Mouse (Mus musculus): ENCODE data around the gene Slc2a3.
"Not testable (repeated sequence)": the region's sequence is repeated elsewhere in the genome, so short reads cannot be mapped to it uniquely, and the experiment has no call there.

Gene Slc2a3

DNA sequence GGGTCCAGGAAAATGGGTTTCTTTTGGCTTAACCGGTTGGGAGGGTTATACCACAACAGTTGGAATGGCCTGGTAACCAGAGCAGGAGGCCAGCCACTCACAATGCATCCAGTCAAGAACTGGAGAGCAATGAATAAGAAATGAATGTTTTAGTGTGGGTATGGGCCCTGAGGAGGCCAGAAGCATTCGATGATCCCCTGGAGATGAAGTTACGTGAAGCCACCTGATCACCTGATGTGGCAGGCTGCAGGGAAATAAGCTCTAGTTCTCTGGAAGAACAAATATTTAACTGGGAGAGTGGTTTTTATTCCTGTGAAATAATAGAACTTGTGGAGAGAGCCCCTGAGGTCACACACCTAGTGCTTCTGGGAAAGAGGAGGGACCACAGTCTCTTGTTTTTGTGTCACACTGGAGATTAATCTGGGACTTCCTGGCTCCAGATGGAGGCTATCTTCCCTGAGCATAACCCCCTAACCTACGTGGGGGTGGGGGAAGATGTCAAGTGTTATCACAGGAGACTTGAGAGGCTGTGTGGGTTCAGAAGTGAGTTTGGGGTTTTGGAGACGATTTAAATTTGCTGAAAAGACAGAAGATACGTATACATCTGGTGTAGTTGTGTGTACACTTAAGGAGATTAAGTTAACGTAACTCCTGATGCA lies 86.6 kb downstream of the Slc2a3 start:
- in situ Hi-C loops (cut with MboI, MseI): loop anchor here (5.0 kb wide), 1 partner anchor 48 kb away; no protein-coding TSS in a partner anchor

DNA sequence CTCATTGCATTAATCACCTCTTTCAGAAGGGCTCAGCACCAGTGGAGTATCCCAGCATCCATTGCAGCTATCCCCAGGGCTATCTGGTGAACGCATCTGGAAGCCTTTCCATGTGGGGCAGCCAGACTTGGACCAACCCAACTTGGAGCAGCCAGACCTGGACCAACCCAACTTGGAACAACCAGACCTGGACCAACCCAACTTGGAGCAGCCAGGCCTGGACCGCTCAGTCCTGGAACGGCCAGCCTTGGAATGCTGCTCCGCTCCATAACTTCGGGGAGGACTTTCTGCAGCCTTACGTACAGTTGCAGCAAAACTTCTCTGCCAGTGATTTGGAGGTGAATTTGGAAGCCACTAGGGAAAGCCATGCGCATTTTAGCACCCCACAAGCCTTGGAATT lies 88.3 kb downstream of the Slc2a3 start:
- in situ Hi-C loops (cut with MboI, MseI): not testable (repeated sequence)

DNA sequence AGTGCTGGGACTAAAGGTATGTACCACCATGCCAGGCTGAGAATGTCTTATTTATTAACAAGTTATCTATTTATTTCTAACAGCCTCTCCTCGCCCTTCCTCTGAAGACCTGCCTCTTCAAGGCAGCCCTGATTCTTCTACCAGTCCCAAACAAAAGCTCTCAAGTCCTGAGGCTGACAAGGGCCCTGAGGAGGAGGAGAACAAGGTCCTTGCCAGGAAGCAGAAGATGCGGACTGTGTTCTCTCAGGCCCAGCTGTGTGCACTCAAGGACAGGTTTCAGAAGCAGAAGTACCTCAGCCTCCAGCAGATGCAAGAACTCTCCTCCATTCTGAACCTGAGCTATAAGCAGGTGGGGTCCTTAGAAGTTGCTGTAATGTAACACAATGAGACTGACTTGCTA lies 90.0 kb downstream of the Slc2a3 start:
- in situ Hi-C loops (cut with MboI, MseI): no loop called here

DNA sequence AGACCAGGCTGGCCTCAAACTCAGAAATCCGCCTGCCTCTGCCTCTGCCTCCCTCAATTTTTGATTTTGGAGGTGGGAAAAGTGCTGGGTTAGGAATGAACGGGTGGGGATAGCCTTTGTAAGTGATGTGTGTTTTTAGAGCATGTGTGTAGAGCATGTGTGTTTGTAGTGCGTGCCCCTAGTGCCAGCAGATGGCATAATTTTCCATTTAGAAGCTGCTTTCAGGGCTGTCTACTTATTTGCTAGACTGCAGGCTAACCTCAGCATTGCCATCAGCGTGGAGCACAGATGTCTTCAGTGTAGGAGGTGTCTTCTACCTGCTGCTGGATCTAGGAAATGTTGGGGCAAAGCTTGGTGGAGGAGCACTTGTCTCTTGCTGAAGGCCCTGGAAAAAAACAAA lies 92.6 kb downstream of the Slc2a3 start:
- in situ Hi-C loops (cut with MboI, MseI): no loop called here

DNA sequence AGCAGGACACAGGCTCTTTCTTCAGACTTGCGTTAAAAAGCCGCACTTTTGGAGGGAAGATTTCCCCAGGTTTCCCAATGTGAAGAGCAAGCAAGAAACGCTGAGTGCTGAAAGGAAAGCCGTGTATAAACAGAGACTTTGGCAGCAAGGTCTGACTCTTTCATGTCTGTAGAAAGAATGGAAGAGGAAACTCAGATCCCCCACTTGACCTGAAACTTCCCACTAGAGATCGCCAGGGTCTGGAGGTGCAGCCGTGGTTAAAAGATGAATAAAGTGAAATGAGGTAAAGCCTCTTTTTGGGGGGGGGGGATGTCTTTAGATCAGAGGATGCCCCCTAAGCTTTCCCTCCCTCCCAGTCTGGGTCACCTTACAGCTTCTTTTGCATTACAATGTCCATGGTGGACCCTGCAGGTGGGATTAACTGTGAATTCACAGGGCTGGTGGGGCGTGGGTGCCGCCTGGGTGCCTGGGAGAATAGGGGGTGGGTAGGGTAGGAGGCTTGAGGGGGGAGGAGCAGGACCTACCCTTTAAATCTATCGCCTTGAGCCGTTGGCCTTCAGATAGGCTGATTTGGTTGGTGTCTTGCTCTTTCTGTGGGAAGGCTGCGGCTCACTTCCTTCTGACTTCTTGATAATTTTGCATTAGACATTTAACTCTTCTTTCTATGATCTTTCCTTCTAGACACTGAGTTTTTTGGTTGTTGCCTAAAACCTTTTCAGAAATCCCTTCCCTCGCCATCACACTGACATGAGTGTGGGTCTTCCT lies 94.2 kb downstream of the Slc2a3 start, which contains the start of gene Nanog:
Gene Nanog, plus strand, starts transcription at position 454 of the 765 bp plus-strand sequence.
- in situ Hi-C loops (cut with MboI, MseI): no loop called here

DNA sequence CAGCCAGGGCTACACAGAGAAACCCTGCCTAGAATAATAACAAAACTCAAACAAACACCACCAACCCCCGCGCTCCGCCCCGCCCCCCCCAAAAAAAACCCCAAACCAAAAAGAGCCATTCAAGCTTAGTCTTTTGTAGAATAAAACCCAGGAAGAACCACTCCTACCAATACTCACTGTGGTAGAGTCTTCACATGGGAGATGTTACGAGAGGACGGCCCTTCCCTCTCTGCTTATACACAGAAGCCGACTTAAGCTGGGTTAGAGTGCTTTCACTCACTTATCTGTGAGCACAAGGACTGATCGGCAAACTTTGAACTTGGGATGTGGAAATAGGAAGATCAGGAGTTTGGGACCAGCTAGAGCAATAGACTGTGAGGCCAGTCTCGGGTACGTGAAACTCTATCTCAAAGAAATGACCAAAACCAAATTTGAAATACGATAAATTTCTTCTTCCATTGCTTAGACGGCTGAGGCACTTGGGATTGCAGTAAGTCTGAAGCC lies 95.1 kb downstream of the Slc2a3 start:
- in situ Hi-C loops (cut with MboI, MseI): no loop called here

DNA sequence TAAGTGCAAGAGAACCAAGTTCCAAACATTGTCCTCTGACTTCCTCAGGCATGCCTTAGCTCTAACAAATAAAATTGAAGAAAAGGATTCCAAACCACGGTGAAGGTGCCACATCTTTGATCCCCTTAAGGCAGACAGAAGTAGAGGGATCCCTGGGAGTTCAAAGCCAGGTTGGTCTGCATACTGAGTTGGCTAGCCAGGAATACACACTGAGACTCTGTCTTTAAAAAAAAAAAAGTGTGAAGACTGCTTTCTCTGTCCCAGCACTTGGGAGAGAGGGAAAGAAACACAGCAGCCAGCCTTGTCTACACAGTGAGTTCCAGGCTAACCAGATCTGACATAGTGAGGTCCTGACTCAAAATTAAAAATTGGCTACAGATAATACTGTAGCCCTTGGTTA lies 97.7 kb downstream of the Slc2a3 start:
- in situ Hi-C loops (cut with MboI, MseI): no loop called here

DNA sequence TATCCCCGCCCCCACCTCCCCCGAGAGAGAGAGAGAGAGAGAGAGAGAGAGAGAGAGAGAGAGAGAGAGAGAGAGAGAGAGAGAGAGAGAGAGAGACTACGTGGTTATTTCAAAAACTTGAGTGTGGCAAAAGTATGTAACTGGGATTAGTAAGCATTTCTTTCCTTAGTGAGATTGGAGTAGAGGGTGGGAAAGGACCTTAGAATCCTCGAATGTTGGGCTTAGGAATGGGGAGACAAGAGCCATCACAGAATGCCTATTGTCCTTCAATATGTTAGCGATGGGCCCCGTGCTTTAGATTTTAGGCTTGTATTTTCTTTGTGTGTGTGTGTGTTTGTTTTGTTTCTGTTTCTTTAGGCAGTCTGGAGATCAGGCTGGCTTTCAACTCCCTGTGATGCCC lies 98.2 kb downstream of the Slc2a3 start:
- in situ Hi-C loops (cut with MboI, MseI): no loop called here

DNA sequence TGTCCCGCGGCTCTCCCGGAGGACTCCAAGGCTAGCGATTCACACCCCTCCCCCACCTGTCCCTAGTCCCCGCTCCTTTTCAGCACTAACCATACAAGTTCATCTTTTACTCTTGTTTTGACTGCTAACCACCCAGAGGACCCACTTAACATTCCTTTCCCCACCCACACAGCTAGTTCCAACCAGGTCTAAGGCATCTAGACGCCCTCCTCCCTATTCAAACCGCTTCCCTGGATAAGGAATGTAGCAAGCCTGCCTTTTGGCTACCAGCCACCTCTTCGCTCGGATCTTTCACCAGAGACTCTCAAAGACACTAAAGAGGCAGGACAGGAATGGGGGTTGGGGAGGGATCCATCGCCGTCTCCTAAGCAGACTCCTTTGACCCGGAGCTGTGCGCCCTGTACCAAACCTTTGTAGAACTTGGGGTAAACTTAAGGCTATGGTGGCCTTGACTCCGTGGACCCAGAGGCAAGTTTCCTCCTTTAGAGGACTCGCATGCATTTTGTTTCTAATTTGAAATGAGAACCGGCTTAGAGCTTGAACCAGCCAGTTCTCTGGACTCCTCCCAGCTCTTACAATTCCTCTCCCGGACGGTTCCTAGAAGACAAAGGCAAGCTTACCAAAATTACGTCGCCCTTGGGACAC lies 98.8 kb downstream of the Slc2a3 start:
- in situ Hi-C loops (cut with MboI, MseI): no loop called here

DNA sequence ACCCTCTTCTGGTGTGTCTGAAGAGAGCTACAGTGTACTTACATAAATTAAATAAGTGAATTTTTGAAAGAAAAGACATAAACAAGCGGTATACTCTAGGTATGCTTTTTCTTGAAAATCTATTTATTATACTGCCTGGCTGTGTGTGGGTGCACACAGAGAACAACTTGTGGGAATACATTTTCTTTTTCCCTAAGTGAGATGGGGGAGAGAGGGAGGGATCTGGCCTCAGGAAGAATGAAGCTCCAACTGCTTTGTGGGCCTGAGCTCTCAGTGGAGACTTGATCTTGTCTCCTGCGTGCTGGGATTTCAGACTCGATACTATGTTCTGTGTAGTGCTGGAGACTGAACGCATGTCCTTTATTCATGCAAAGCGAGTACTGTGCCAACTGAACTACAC lies 99.6 kb downstream of the Slc2a3 start:
- in situ Hi-C loops (cut with MboI, MseI): no loop called here

DNA sequence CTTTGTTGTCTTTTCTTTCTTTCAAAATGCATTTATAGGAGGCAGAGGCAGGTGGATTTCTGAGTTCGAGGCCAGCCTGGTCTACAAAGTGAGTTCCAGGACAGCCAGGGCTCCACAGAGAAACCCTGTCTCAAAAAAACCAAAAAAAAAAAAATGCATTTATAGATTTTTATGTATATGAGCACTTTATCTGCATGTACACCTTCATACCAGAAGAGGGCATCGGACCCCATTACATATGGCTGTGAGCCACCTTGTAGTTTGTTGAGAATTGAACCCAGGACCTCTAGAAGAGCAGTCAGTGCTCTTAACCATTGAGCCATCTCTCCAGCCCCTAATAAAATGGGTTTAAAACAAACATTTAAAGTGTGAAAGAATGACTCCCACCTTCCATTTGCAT lies 101.8 kb downstream of the Slc2a3 start:
- in situ Hi-C loops (cut with MboI, MseI): not testable (repeated sequence)

DNA sequence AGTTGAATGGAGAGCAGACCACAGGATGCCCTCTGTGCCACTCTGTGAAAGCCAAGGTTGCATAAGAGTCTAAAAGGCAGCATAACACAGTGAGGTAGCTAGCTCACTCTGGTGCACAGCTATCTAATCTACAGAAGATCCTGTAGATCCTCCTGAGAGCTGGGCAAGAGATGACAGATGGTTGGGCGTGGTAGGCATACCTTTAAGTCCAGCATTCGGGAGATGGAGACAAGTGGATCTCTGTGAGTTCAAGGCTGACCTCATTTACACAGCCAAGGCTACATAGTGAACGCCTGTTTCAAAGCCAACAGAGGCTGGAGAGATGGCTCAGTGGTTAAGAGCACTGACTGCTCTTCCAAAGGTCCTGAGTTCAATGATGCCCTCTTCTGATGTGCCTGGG lies 106.0 kb downstream of the Slc2a3 start:
- in situ Hi-C loops (cut with MboI, MseI): no loop called here

DNA sequence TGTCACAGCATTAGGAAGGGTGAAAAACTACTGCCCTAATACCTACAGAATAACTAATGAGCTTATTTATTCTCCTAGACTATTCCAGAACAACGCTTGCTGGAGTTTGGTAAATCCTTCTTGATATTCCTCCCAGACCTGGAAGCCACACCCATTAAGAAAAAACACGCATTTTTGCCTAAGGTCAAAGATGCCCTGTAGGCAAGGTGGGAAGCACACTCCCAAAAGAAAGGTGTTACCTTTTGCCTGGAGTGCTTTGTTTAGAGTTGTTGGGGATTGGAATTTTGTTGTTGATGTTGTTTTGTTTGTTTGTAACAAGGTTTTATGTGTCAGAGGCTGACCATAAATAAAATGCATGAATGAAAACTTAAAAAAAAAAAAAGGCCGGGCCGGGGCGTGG lies 111.4 kb downstream of the Slc2a3 start:
- in situ Hi-C loops (cut with MboI, MseI): no loop called here

DNA sequence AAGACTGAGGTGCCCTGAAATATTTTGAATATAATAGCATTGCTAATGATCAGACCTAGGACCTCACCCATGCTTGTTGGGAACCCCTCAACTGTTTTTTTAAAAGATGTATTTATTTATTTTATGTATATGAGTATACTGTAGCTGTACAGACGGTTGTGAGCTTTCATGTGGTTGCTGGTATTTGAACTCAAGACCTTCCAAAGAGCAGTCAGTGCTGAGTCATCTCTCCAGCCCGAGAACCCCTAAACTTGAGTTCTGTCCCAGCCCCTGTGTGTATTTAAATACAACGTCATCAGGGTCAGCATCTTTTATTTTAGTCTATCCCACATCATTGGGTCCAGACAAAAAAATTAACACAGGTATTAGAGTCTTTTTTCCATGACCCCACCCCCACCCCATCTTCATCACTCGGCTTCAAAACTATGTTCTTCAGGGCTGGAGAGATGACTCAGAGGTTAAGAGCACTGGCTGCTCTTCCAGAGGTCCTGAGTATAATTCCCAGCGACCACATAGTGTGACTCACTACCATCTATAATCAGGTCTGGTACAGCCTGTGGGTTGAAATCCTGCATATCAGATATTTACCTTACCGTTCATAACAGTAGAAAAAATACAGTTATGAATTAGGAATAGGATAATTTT lies 111.9 kb downstream of the Slc2a3 start:
- in situ Hi-C loops (cut with MboI, MseI): no loop called here

DNA sequence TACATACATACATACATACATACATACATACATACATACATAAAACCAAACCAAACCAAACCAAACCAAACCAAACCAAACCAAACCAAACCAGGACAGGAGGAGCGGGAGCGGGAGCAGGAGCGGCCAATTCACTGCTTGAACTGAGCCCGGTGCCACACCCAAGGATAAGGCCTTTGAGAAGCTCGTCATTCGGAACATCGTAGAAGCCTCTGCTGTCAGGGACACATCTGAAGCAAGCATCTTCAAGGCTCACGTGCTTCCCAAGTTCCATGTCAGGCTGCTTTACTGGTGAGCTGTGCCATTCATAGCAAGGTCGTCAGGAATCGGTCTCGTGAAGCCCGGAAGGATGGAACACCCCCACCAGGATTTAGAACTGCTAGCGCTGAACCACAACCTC lies 114.7 kb downstream of the Slc2a3 start:
- in situ Hi-C loops (cut with MboI, MseI): no loop called here

DNA sequence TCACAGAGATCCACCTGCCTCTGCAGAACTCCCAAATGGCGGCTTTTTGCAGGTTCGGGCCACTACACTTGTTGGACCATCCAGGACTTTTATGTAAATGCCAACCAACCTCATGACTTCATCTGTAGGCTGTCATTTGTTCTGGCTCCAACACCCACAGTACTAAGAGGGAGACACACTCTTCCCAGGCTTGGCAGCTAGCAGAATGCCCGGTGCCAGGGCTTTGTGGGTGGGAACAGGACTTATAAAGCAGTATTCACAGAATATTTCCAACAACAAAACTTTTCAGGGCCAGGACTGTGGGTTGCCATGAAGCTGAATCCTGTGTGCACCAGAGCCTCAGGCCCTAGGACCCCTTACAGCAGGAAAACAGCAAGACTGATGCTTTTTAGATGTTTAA lies 118.8 kb downstream of the Slc2a3 start:
- in situ Hi-C loops (cut with MboI, MseI): no loop called here
